Mouse (Mus musculus) mouse embryonic stem cell (cell line): ENCODE data around the gene Rgs7.

Source experiments
- in situ Hi-C, 2 experiments: fragments of 300-500 bp; cut with MboI; formaldehyde crosslinking; loops; 1 replicate in 1 of 2; 3 replicates in 1 of 2; pipeline ENCODE4 v1.14.3; 2019 to 2020; ENCODE audit warnings: low sequenced_read_pairs in 2 of 2, low pct_unique_long_range_greater_than_20kb in 1 of 2, mixed read lengths in 1 of 2; ENCODE audit not compliant: unreplicated experiment in 1 of 2

The Rgs7 gene

GRCm38 (mm10) chr1:175442025-175442424, 50.3 kb downstream of the Rgs7 start:
- in situ Hi-C loops, result no loop called here

- in situ Hi-C loops, result no loop called here
These were observed 58.6 kb downstream of the Rgs7 start for GRCm38 (mm10) chr1:175433622-175434204.

GRCm38 (mm10) chr1:175433128-175433527, 59.2 kb downstream of the Rgs7 start:
- in situ Hi-C loops, result no loop called here

- in situ Hi-C loops, result no loop called here
These were observed 60.8 kb downstream of the Rgs7 start for GRCm38 (mm10) chr1:175431356-175432053.

- in situ Hi-C loops, result no loop called here
These were observed 65.2 kb downstream of the Rgs7 start for GRCm38 (mm10) chr1:175427112-175427511.

GRCm38 (mm10) chr1:175426393-175426792, 65.9 kb downstream of the Rgs7 start:
- in situ Hi-C loops, result no loop called here

- in situ Hi-C loops, result no loop called here
These were observed 71.4 kb downstream of the Rgs7 start for GRCm38 (mm10) chr1:175420883-175421282.

GRCm38 (mm10) chr1:175415728-175416127, 76.6 kb downstream of the Rgs7 start:
- in situ Hi-C loops, result no loop called here

GRCm38 (mm10) chr1:175410399-175410798, 81.9 kb downstream of the Rgs7 start:
- in situ Hi-C loops, result no loop called here

GRCm38 (mm10) chr1:175391894-175392293, 100.4 kb downstream of the Rgs7 start:
- in situ Hi-C loops, result no loop called here

GRCm38 (mm10) chr1:175389250-175389649, 103.0 kb downstream of the Rgs7 start:
- in situ Hi-C loops, result no loop called here

- in situ Hi-C loops, result no loop called here
These were observed 106.6 kb downstream of the Rgs7 start for GRCm38 (mm10) chr1:175385581-175386235.

GRCm38 (mm10) chr1:175372571-175372970, 119.7 kb downstream of the Rgs7 start:
- in situ Hi-C loops, result no loop called here

- in situ Hi-C loops, result no loop called here
These were observed 124.2 kb downstream of the Rgs7 start for GRCm38 (mm10) chr1:175368062-175368461.

GRCm38 (mm10) chr1:175363606-175364005, 128.7 kb downstream of the Rgs7 start:
- in situ Hi-C loops, result no loop called here

- in situ Hi-C loops, result no loop called here
These were observed 132.6 kb downstream of the Rgs7 start for GRCm38 (mm10) chr1:175359411-175360366.

- in situ Hi-C loops, result no loop called here
These were observed 139.4 kb downstream of the Rgs7 start for GRCm38 (mm10) chr1:175352921-175353320.

GRCm38 (mm10) chr1:175346162-175346561, 146.1 kb downstream of the Rgs7 start:
- in situ Hi-C loops, result no loop called here

- in situ Hi-C loops, result no loop called here
These were observed 156.1 kb downstream of the Rgs7 start for GRCm38 (mm10) chr1:175336191-175336590.
